Mouse (Mus musculus) MEL (cell line): ENCODE results near the gene Nt5c2. TPM values are rescaled to one million over a fixed set of nuclear protein-coding genes. Genes with fewer than 3 reads are reported as not detected.

Source experiments
- DNase-seq: peaks from one replicate; pipeline ENCODE4 v3.0.0; 2011; ENCODE audit warnings: low read depth, low spot score
- H3K27ac ChIP-seq: 2 replicates; pipeline ENCODE4 v1.5.1; 2012; ENCODE audit warnings: low read depth, mild to moderate bottlenecking, control low read depth, low read length, moderate library complexity; ENCODE audit not compliant: control insufficient read depth
- H3K27me3 ChIP-seq, 2 experiments: fragments of 150-350 bp in 1 of 2; sonication (generic) in 1 of 2; 2 replicates each; pipeline ENCODE4 v1.6.1; 2012; ENCODE audit warnings: low read length in 2 of 2, mild to moderate bottlenecking in 2 of 2, improper control_type of control experiment in 1 of 2, moderate library complexity in 1 of 2; ENCODE audit not compliant: insufficient read depth in 2 of 2, control insufficient read depth in 1 of 2
- H3K36me3 ChIP-seq, 2 experiments: 2 replicates each; pipeline ENCODE4 v1.6.1; 2012 to 2014; ENCODE audit warnings: low read length in 2 of 2, improper control_type of control experiment in 1 of 2, inconsistent platforms in 1 of 2, mild to moderate bottlenecking in 1 of 2; ENCODE audit not compliant: insufficient read depth in 2 of 2, control insufficient read depth in 1 of 2
- H3K4me1 ChIP-seq, 2 experiments: fragments of 150-350 bp in 1 of 2; sonication (generic) in 1 of 2; 2 replicates each; pipeline ENCODE4 v1.6.1; 2012; ENCODE audit warnings: low read length in 2 of 2, improper control_type of control experiment in 1 of 2, mild to moderate bottlenecking in 1 of 2; ENCODE audit not compliant: insufficient read depth in 2 of 2, control insufficient read depth in 1 of 2
- H3K4me3 ChIP-seq, 2 experiments: fragments of 150-350 bp in 1 of 2; sonication (generic) in 1 of 2; 2 replicates each; pipeline ENCODE4 v1.5.1; 2012; ENCODE audit warnings: low read depth in 2 of 2, low read length in 2 of 2, mild to moderate bottlenecking in 2 of 2, moderate library complexity in 2 of 2, control low read depth in 1 of 2, improper control_type of control experiment in 1 of 2; ENCODE audit not compliant: control insufficient read depth in 1 of 2, insufficient read depth in 1 of 2
- H3K79me2 ChIP-seq: 2 replicates; pipeline ENCODE4 v1.6.1; 2012; ENCODE audit warnings: mild to moderate bottlenecking, low read length, moderate library complexity; ENCODE audit not compliant: control insufficient read depth, poor library complexity, insufficient read depth
- H3K9ac ChIP-seq: 2 replicates; pipeline ENCODE4 v1.6.1; 2012; ENCODE audit warnings: low read depth, mild to moderate bottlenecking, control low read depth, low read length, moderate library complexity; ENCODE audit not compliant: control insufficient read depth, poor library complexity, severe bottlenecking
- H3K9me3 ChIP-seq: fragments of 150-350 bp; sonication (generic); replicated peaks from 2 replicates; pipeline ENCODE4 v1.6.1; 2012; ENCODE audit warnings: mild to moderate bottlenecking, low read length, improper control_type of control experiment, moderate library complexity; ENCODE audit not compliant: insufficient read depth
- CHD1 ChIP-seq: IDR thresholded peaks from 2 replicates; pipeline ENCODE4 v1.6.1; 2012; ENCODE audit warnings: low read depth, mild to moderate bottlenecking, inconsistent platforms, low read length, improper control_type of control experiment
- EP300 ChIP-seq, 2 experiments: IDR thresholded peaks; 2 replicates each; pipeline ENCODE4 v1.6.1; 2011; ENCODE audit warnings: improper control_type of control experiment in 2 of 2, low read length in 2 of 2, low read depth in 1 of 2, mild to moderate bottlenecking in 1 of 2
- ETS1 ChIP-seq: IDR thresholded peaks from 2 replicates; pipeline ENCODE4 v1.6.1; 2012; ENCODE audit warnings: low read depth, mild to moderate bottlenecking, inconsistent platforms, low read length, improper control_type of control experiment, moderate library complexity
- GATA1 ChIP-seq: IDR thresholded peaks from 2 replicates; pipeline ENCODE4 v1.6.1; 2011; ENCODE audit warnings: low read depth, low read length, improper control_type of control experiment
- HCFC1 ChIP-seq: IDR thresholded peaks from 2 replicates; pipeline ENCODE4 v1.6.1; 2012; ENCODE audit warnings: low read depth, mild to moderate bottlenecking, inconsistent platforms, low read length, improper control_type of control experiment, moderate library complexity
- JUND ChIP-seq: IDR thresholded peaks from 2 replicates; pipeline ENCODE4 v1.6.1; 2011; ENCODE audit warnings: low read depth, mild to moderate bottlenecking, improper control_type of control experiment, low read length
- MAX ChIP-seq: IDR thresholded peaks from 2 replicates; pipeline ENCODE4 v1.6.1; 2011; ENCODE audit warnings: low read length, improper control_type of control experiment
- MAZ ChIP-seq: IDR thresholded peaks from 2 replicates; pipeline ENCODE4 v1.6.1; 2012; ENCODE audit warnings: low read depth, mild to moderate bottlenecking, inconsistent platforms, low read length, improper control_type of control experiment
- MXI1 ChIP-seq: IDR thresholded peaks from 2 replicates; pipeline ENCODE4 v1.6.1; 2011; ENCODE audit warnings: mild to moderate bottlenecking, low read depth, low read length, improper control_type of control experiment
- MYC ChIP-seq: IDR thresholded peaks from 2 replicates; pipeline ENCODE4 v1.6.1; 2011; ENCODE audit warnings: low read depth, mild to moderate bottlenecking, low read length, improper control_type of control experiment, moderate library complexity
- POLR2AphosphoS2 ChIP-seq: IDR thresholded peaks from 2 replicates; pipeline ENCODE4 v1.6.1; 2011; ENCODE audit warnings: low read length, improper control_type of control experiment
- POLR2AphosphoS5 ChIP-seq: IDR thresholded peaks from 2 replicates; pipeline ENCODE4 v1.6.1; 2012; ENCODE audit warnings: low read depth, borderline replicate concordance, mild to moderate bottlenecking, inconsistent platforms, low read length, moderate library complexity, mixed read lengths
- RAD21 ChIP-seq: IDR thresholded peaks from 2 replicates; pipeline ENCODE4 v1.6.1; 2011; ENCODE audit warnings: mild to moderate bottlenecking, low read depth, low read length, improper control_type of control experiment
- RCOR1 ChIP-seq: IDR thresholded peaks from 2 replicates; pipeline ENCODE4 v1.6.1; 2012; ENCODE audit warnings: low read depth, mild to moderate bottlenecking, inconsistent platforms, low read length, improper control_type of control experiment
- SIN3A ChIP-seq: IDR thresholded peaks from 2 replicates; pipeline ENCODE4 v1.6.1; 2012; ENCODE audit warnings: low read length, improper control_type of control experiment, inconsistent platforms
- SMC3 ChIP-seq: IDR thresholded peaks from 2 replicates; pipeline ENCODE4 v1.6.1; 2011; ENCODE audit warnings: low read depth, low read length, improper control_type of control experiment
- TBP ChIP-seq: IDR thresholded peaks from 2 replicates; pipeline ENCODE4 v1.8.0; 2011; ENCODE audit warnings: low read depth, low read length, improper control_type of control experiment
- TCF12 ChIP-seq: IDR thresholded peaks from 2 replicates; pipeline ENCODE4 v1.6.1; 2014; ENCODE audit warnings: low read depth, mild to moderate bottlenecking, inconsistent platforms, low read length, improper control_type of control experiment, moderate library complexity
- UBTF ChIP-seq: IDR thresholded peaks from 2 replicates; pipeline ENCODE4 v1.6.1; 2012; ENCODE audit warnings: low read depth, mild to moderate bottlenecking, inconsistent platforms, low read length, improper control_type of control experiment, moderate library complexity, borderline replicate concordance; ENCODE audit not compliant: insufficient read depth
- ZKSCAN1 ChIP-seq: IDR thresholded peaks from 2 replicates; pipeline ENCODE4 v1.6.1; 2012; ENCODE audit warnings: low read depth, mild to moderate bottlenecking, inconsistent platforms, low read length, improper control_type of control experiment, moderate library complexity
- ZMIZ1 ChIP-seq: IDR thresholded peaks from 2 replicates; pipeline ENCODE4 v1.6.1; 2012; ENCODE audit warnings: low read depth, mild to moderate bottlenecking, inconsistent platforms, low read length, improper control_type of control experiment, moderate library complexity
- ZNF384 ChIP-seq: IDR thresholded peaks from 2 replicates; pipeline ENCODE4 v1.6.1; 2012; ENCODE audit warnings: low read depth, mild to moderate bottlenecking, inconsistent platforms, low read length, improper control_type of control experiment
- polyA plus RNA-seq, 2 experiments: library from polyadenylated mRNA; stranded (reverse) in 1 of 2; unstranded in 1 of 2; fragments of >175 nt in 1 of 2; fragments of >200 nt in 1 of 2; gene quantifications; 2 replicates each; pipeline versions ENCODE4 v1.2.1 to v1.2.4; 2012; ENCODE audit warnings: low replicate concordance in 2 of 2, low read depth in 1 of 2; ENCODE audit not compliant: insufficient read length in 2 of 2, insufficient read depth in 1 of 2, missing spikeins in 1 of 2
- total RNA-seq: library from RNA; depleted of rRNA; stranded (reverse); fragments of 300-350 nt; gene quantifications from 2 replicates; pipeline ENCODE4 v1.2.3, GENCODE M21; 2012

Nt5c2 gene
- total and polyA plus RNA-seq, 3 experiments: 64.6 to 455 (median 147) TPM

- no peak overlapping the region for H3K9ac ChIP-seq
- TF ChIP-seq JUND (no peak), TCF12 (no peak), POLR2AphosphoS5 (no peak), RAD21 (no peak), MAZ (no peak), UBTF (no peak), SIN3A (no peak), GATA1 (no peak), MAX (no peak), EP300 (IDR thresholded peaks at IDR 0.05; ENCODE audit: low read depth in 1 of 2, low read length in 2 of 2) (no peak), HCFC1 (no peak), MXI1 (no peak), ZMIZ1 (no peak), RCOR1 (no peak), ETS1 (no peak), CHD1 (no peak), TBP (no peak), ZKSCAN1 (no peak), MYC (no peak), POLR2AphosphoS2 (no peak)
- TF ChIP-seq, all 39 proteins: peak for 0
- Histone ChIP-seq H3K4me3 (no peak overlapping the region), H3K27me3 (no peaks in the 10 kb centered on the region), H3K79me2 (no peaks in the 10 kb centered on the region), H3K36me3 (peaks cover 0 to 13% of the 10 kb centered on the region in 2 experiments; a peak in 2 of 4 replicates), H3K4me1 (peaks cover 8 to 21% of the 10 kb centered on the region in 2 experiments), H3K9me3 (no peaks in the 10 kb centered on the region), H3K27ac (no peak overlapping the region)
- no peak for DNase-seq
These were observed 173.9 kb downstream of the Nt5c2 start for GRCm38 (mm10) chr19:46841016-46841415.

- H3K27me3 ChIP-seq: no peaks in the 10 kb centered on the region
- peaks cover 0 to 8% of the 10 kb centered on the region in 2 experiments; a peak in 2 of 4 replicates for H3K4me1 ChIP-seq
These were observed 177.5 kb downstream of the Nt5c2 start for GRCm38 (mm10) chr19:46837290-46838079.

More at GRCm38 (mm10) chr19:46837290-46838079, 177.5 kb downstream of the Nt5c2 start:
- Histone ChIP-seq H3K27ac (no peak overlapping the region), H3K79me2 (no peaks in the 10 kb centered on the region), H3K4me3 (no peak overlapping the region)
- TF ChIP-seq RCOR1 (peak; percentile 51; the same call in 1 of the 2 replicates), EP300 (IDR thresholded peaks at IDR 0.05; ENCODE audit: low read depth in 1 of 2, low read length in 2 of 2) (peak in 1 of 2 experiments; percentile 10; a peak in 1 of 4 replicates), GATA1 (peak; percentile 73), ZNF384 (peak; percentile 81), SMC3 (no peak)
- TF ChIP-seq, all 39 proteins: peak for 4
- Histone ChIP-seq H3K36me3 (peaks cover 0 to 7% of the 10 kb centered on the region in 2 experiments; a peak in 2 of 4 replicates), H3K9me3 (no peaks in the 10 kb centered on the region), H3K9ac (no peak overlapping the region)
- peak; percentile 56 for DNase-seq
